Mouse (Mus musculus) CH12.LX (cell line): ENCODE measurements around the gene Nmnat2. TPM values are rescaled to one million over a fixed set of nuclear protein-coding genes. Genes with fewer than 3 reads are reported as not detected.

Source experiments
- DNase-seq: peaks from one replicate; pipeline ENCODE4 v3.0.0-alpha.2; 2013; ENCODE audit errors: extremely low read depth
- H3K27ac ChIP-seq: 2 replicates; pipeline ENCODE4 v1.5.1; 2012; ENCODE audit warnings: low read depth, mild to moderate bottlenecking, control low read depth, moderate library complexity; ENCODE audit not compliant: insufficient read depth
- H3K27me3 ChIP-seq: replicated peaks from 2 replicates; pipeline ENCODE3; 2012; ENCODE audit warnings: inconsistent platforms
- H3K36me3 ChIP-seq, 2 experiments: replicated peaks in 1 of 2; 2 replicates each; pipeline versions ENCODE3 to v1.6.1; 2012; ENCODE audit warnings: inconsistent platforms in 1 of 2, low read length in 1 of 2, mild to moderate bottlenecking in 1 of 2, mixed read lengths in 1 of 2, moderate library complexity in 1 of 2; ENCODE audit not compliant: control insufficient read depth in 1 of 2, insufficient read depth in 1 of 2
- H3K4me1 ChIP-seq, 2 experiments: 2 replicates each; pipeline ENCODE4 v1.6.1; 2012; ENCODE audit warnings: inconsistent platforms in 1 of 2, moderate library complexity in 1 of 2; ENCODE audit not compliant: insufficient read depth in 2 of 2, control insufficient read depth in 1 of 2
- H3K4me2 ChIP-seq: 2 replicates; pipeline ENCODE4 v1.6.1; 2012; ENCODE audit warnings: low read depth, mild to moderate bottlenecking, control low read depth; ENCODE audit not compliant: poor library complexity, insufficient read depth, severe bottlenecking
- H3K4me3 ChIP-seq, 3 experiments: fragments of 150-350 bp in 1 of 3; sonication (generic) in 1 of 3; replicated peaks in 1 of 3; 2 replicates each; pipeline versions ENCODE3 to v1.5.1; 2011 to 2012; ENCODE audit warnings: low read depth in 2 of 3, low read length in 2 of 3, mild to moderate bottlenecking in 2 of 3, moderate library complexity in 2 of 3, control low read depth in 1 of 3, improper control_type of control experiment in 1 of 3, inconsistent platforms in 1 of 3, mixed read lengths in 1 of 3; ENCODE audit not compliant: poor library complexity in 1 of 3
- H3K79me2 ChIP-seq: replicated peaks from 2 replicates; pipeline ENCODE4 v1.6.1; 2012; ENCODE audit warnings: mild to moderate bottlenecking, moderate library complexity; ENCODE audit not compliant: control insufficient read depth, poor library complexity, insufficient read depth, severe bottlenecking; ENCODE audit errors: extremely low read depth
- H3K9ac ChIP-seq: 2 replicates; pipeline ENCODE4 v1.6.1; 2012; ENCODE audit warnings: low read depth, mild to moderate bottlenecking, control low read depth, moderate library complexity; ENCODE audit not compliant: insufficient read depth
- H3K9me3 ChIP-seq: replicated peaks from 2 replicates; pipeline ENCODE3; 2012; ENCODE audit warnings: low read length, inconsistent platforms, mixed read lengths
- CHD1 ChIP-seq: IDR thresholded peaks from 2 replicates; pipeline ENCODE4 v1.6.1; 2012; ENCODE audit warnings: low read depth, low read length, improper control_type of control experiment, inconsistent platforms
- CHD2 ChIP-seq: IDR thresholded peaks from 2 replicates; pipeline ENCODE4 v1.6.1; 2011; ENCODE audit warnings: low read length, improper control_type of control experiment
- CTCF ChIP-seq, 2 experiments: IDR thresholded peaks in 1 of 2; conservative IDR thresholded peaks in 1 of 2; 2 replicates each; pipeline ENCODE4 v1.5.1; 2011 to 2012; ENCODE audit warnings: low read depth in 2 of 2, low read length in 2 of 2, improper control_type of control experiment in 1 of 2, inconsistent platforms in 1 of 2, mild to moderate bottlenecking in 1 of 2, moderate library complexity in 1 of 2
- ELF1 ChIP-seq: IDR thresholded peaks from 2 replicates; pipeline ENCODE4 v1.6.1; 2014; ENCODE audit warnings: low read depth, mild to moderate bottlenecking, inconsistent platforms, low read length, improper control_type of control experiment
- EP300 ChIP-seq: IDR thresholded peaks from 2 replicates; pipeline ENCODE4 v1.6.1; 2011; ENCODE audit warnings: low read length, improper control_type of control experiment
- ETS1 ChIP-seq: conservative IDR thresholded peaks from 2 replicates; pipeline ENCODE4 v1.6.1; 2012; ENCODE audit warnings: low read depth, mild to moderate bottlenecking, inconsistent platforms, low read length, improper control_type of control experiment, moderate library complexity
- GABPA ChIP-seq: IDR thresholded peaks from 2 replicates; pipeline ENCODE4 v1.6.1; 2012; ENCODE audit warnings: low read depth, low read length, improper control_type of control experiment, inconsistent platforms; ENCODE audit not compliant: insufficient replicate concordance
- IRF4 ChIP-seq: IDR thresholded peaks from 2 replicates; pipeline ENCODE4 v1.6.1; 2014; ENCODE audit warnings: low read depth, mild to moderate bottlenecking, inconsistent platforms, low read length, improper control_type of control experiment
- JUN ChIP-seq: IDR thresholded peaks from 2 replicates; pipeline ENCODE4 v1.6.1; 2011; ENCODE audit warnings: low read depth, mild to moderate bottlenecking, low read length, improper control_type of control experiment, moderate library complexity; ENCODE audit not compliant: insufficient read depth
- MAFK ChIP-seq: IDR thresholded peaks from 2 replicates; pipeline ENCODE4 v1.6.1; 2011; ENCODE audit warnings: low read length, improper control_type of control experiment; ENCODE audit not compliant: insufficient replicate concordance
- MAX ChIP-seq: IDR thresholded peaks from 2 replicates; pipeline ENCODE4 v1.6.1; 2011; ENCODE audit warnings: low read length, improper control_type of control experiment
- MAZ ChIP-seq: IDR thresholded peaks from 2 replicates; pipeline ENCODE4 v1.6.1; 2012; ENCODE audit warnings: low read depth, mild to moderate bottlenecking, inconsistent platforms, low read length, improper control_type of control experiment, moderate library complexity
- MEF2A ChIP-seq: IDR thresholded peaks from 2 replicates; pipeline ENCODE4 v1.6.1; 2014; ENCODE audit warnings: low read depth, mild to moderate bottlenecking, inconsistent platforms, low read length, improper control_type of control experiment, borderline replicate concordance
- MXI1 ChIP-seq: IDR thresholded peaks from 2 replicates; pipeline ENCODE4 v1.6.1; 2011; ENCODE audit warnings: mild to moderate bottlenecking, low read depth, low read length, improper control_type of control experiment
- MYC ChIP-seq: IDR thresholded peaks from 2 replicates; pipeline ENCODE4 v1.6.1; 2011; ENCODE audit warnings: low read depth, mild to moderate bottlenecking, improper control_type of control experiment, low read length
- NELFE ChIP-seq: IDR thresholded peaks from 2 replicates; pipeline ENCODE4 v1.6.1; 2011; ENCODE audit warnings: low read depth, low read length, improper control_type of control experiment
- POLR2AphosphoS2 ChIP-seq: IDR thresholded peaks from 2 replicates; pipeline ENCODE4 v1.6.1; 2011; ENCODE audit warnings: low read depth, low read length, improper control_type of control experiment
- RCOR1 ChIP-seq: conservative IDR thresholded peaks from 2 replicates; pipeline ENCODE4 v1.6.1; 2012; ENCODE audit warnings: low read depth, mild to moderate bottlenecking, inconsistent platforms, low read length, improper control_type of control experiment
- TBP ChIP-seq: conservative IDR thresholded peaks from 2 replicates; pipeline ENCODE4 v1.6.1; 2011; ENCODE audit warnings: low read depth, low read length, improper control_type of control experiment
- TCF12 ChIP-seq: IDR thresholded peaks from 2 replicates; pipeline ENCODE4 v1.6.1; 2014; ENCODE audit warnings: low read depth, mild to moderate bottlenecking, inconsistent platforms, low read length, improper control_type of control experiment
- USF2 ChIP-seq: conservative IDR thresholded peaks from 2 replicates; pipeline ENCODE4 v1.6.1; 2011; ENCODE audit warnings: low read depth, low read length, improper control_type of control experiment
- ZKSCAN1 ChIP-seq: IDR thresholded peaks from 2 replicates; pipeline ENCODE4 v1.6.1; 2012; ENCODE audit warnings: low read depth, inconsistent platforms, low read length, improper control_type of control experiment, borderline replicate concordance
- ZMIZ1 ChIP-seq: IDR thresholded peaks from 2 replicates; pipeline ENCODE4 v1.6.1; 2012; ENCODE audit warnings: low read depth, mild to moderate bottlenecking, inconsistent platforms, low read length, improper control_type of control experiment
- ZNF384 ChIP-seq: IDR thresholded peaks from 2 replicates; pipeline ENCODE4 v1.6.1; 2012; ENCODE audit warnings: low read depth, low read length, improper control_type of control experiment, inconsistent platforms
- dilution Hi-C: fragments of 300-500 bp; cut with MboI; formaldehyde crosslinking; loops from 2 replicates; pipeline ENCODE4 v1.14.3; 2020; ENCODE audit warnings: low sequenced_read_pairs; ENCODE audit not compliant: extremely low pct_unique_long_range_greater_than_20kb, extremely low pct_ligation_motif_present
- in situ Hi-C: fragments of 300-500 bp; cut with MboI; formaldehyde crosslinking; loops from 3 replicates; pipeline ENCODE4 v1.14.3; 2019; ENCODE audit warnings: low sequenced_read_pairs, low pct_ligation_motif_present, low pct_unique_long_range_greater_than_20kb, mixed read lengths
- polyA plus RNA-seq: library from polyadenylated mRNA; unstranded; fragments of >175 nt; gene quantifications from 2 replicates; pipeline ENCODE4 v1.2.1, GENCODE M21; 2012; ENCODE audit warnings: low read depth; ENCODE audit not compliant: insufficient read length
- total RNA-seq, 2 experiments: library from RNA; depleted of rRNA; stranded (reverse); fragments of 300-350 nt in 1 of 2; fragments of >200 nt in 1 of 2; gene quantifications; 2 replicates each; pipeline ENCODE4 v1.2.3; 2012 to 2014

Nmnat2 gene
- total and polyA plus RNA-seq, 3 experiments: 0.04 to 0.09 (median 0.09) TPM

GRCm38 (mm10) chr1:153021034-153021638 lies 66.3 kb downstream of the Nmnat2 start:
- TF ChIP-seq CHD1 (no peak), TBP (no peak), ETS1 (no peak), JUN (no peak), ELF1 (no peak), CHD2 (no peak), ZKSCAN1 (no peak), TCF12 (no peak), GABPA (no peak), CTCF (conservative IDR thresholded peaks at IDR 0.05 in 1 of 2, IDR thresholded peaks at IDR 0.05 in 1 of 2; ENCODE audit: low read depth in 2 of 2, low read length in 2 of 2) (no peak), NELFE (no peak), POLR2AphosphoS2 (no peak), MAX (no peak), MAZ (no peak), USF2 (no peak), EP300 (no peak), ZNF384 (no peak), ZMIZ1 (no peak), MAFK (no peak)
- H3K9me3 ChIP-seq: no peaks in the 10 kb centered on the region
- no peak overlapping the region for H3K4me2 ChIP-seq
- no peak for DNase-seq
- no peaks in the 10 kb centered on the region for H3K36me3 ChIP-seq
- no peak overlapping the region for H3K9ac ChIP-seq
- H3K4me3 ChIP-seq: no peak overlapping the region
- in situ Hi-C loops: no loop called here
- no peak overlapping the region for H3K27ac ChIP-seq
- dilution Hi-C loops: no loop called here
- H3K79me2 ChIP-seq: no peaks in the 10 kb centered on the region
- no peaks in the 10 kb centered on the region for H3K4me1 ChIP-seq
- H3K27me3 ChIP-seq: no peaks in the 10 kb centered on the region

DNA sequence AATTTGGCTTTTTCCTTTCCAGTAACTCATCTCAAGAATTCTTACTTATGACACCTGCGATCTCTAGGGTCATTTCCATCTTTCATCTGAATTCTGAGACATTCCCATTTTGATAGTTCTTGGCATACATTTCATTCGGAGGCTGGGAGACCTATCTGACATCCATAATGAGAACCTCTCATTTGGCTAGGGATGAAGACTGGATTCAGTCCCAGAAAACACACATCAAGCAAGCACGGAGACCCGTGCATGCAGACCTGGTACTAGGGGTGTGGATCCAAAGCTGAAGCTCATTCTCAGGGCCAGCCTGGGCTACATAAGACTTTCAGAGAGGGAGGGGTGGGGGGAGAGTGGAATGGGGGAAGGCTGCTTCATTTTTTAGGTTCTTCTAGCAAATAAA lies 68.2 kb downstream of the Nmnat2 start:
- no peak for DNase-seq
- H3K4me1 ChIP-seq: no peaks in the 10 kb centered on the region

More for the DNA sequence above, 68.2 kb downstream of the Nmnat2 start:
- Histone ChIP-seq H3K9me3 (no peaks in the 10 kb centered on the region), H3K4me2 (no peak overlapping the region), H3K9ac (no peak overlapping the region), H3K79me2 (no peaks in the 10 kb centered on the region), H3K36me3 (no peaks in the 10 kb centered on the region), H3K27ac (no peak overlapping the region), H3K4me3 (no peak overlapping the region), H3K27me3 (no peaks in the 10 kb centered on the region)
- dilution Hi-C loops (no loop called here), in situ Hi-C loops (no loop called here)
- no peak for TF ChIP-seq MXI1
- no peak for TF ChIP-seq CHD1
- no peak for TF ChIP-seq MEF2A
- no peak for TF ChIP-seq ZKSCAN1
- TF ChIP-seq ZNF384: no peak
- TF ChIP-seq NELFE: no peak
- no peak for TF ChIP-seq IRF4
- TF ChIP-seq ETS1: no peak
- TF ChIP-seq ZMIZ1: no peak
- TF ChIP-seq MYC: no peak
- TF ChIP-seq CHD2: no peak
- TF ChIP-seq RCOR1: no peak
- TF ChIP-seq POLR2AphosphoS2: no peak
- no peak for TF ChIP-seq JUN
